Mouse (Mus musculus) left cerebral cortex, postnatal 36 days (tissue): ENCODE measurements around the gene Ugt1a8. TPM values are rescaled to one million over a fixed set of nuclear protein-coding genes. Genes with fewer than 3 reads are reported as not detected.

Source experiments
- DNase-seq, 2 experiments: peaks; one replicate each; pipeline ENCODE4 v3.0.0; 2021 to 2022; ENCODE audit warnings: low spot score in 2 of 2, mixed read lengths in 1 of 2
- intact Hi-C: fragments of 180-260 bp; cut with DNase I; formaldehyde crosslinking; loops from one replicate; pipeline ENCODE4 v1.15.1; 2025
- total RNA-seq, 2 experiments: library from RNA; stranded (reverse); gene quantifications; 2 replicates each; pipeline ENCODE4 v1.2.3; 2021

Gene Ugt1a8
- total RNA-seq, 2 experiments from 2014 or later: not detected

- no peak for DNase-seq
- intact Hi-C loops: no loop called here
Measured at GRCm38 (mm10) chr1:88230981-88231802, 143.6 kb downstream of the Ugt1a8 start.

- intact Hi-C loops: no loop called here
- DNase-seq: no peak
Measured at GRCm38 (mm10) chr1:88231803-88232499, 144.3 kb downstream of the Ugt1a8 start.

- no peak for DNase-seq
- intact Hi-C loops: no loop called here
Measured at GRCm38 (mm10) chr1:88232664-88233380, 145.2 kb downstream of the Ugt1a8 start.

GRCm38 (mm10) chr1:88233421-88234247, 146.0 kb downstream of the Ugt1a8 start:
- no peak for DNase-seq
- intact Hi-C loops: no loop called here

GRCm38 (mm10) chr1:88234248-88234610, 146.6 kb downstream of the Ugt1a8 start:
- no peak for DNase-seq
- intact Hi-C loops: no loop called here

GRCm38 (mm10) chr1:88234646-88235045, 147.0 kb downstream of the Ugt1a8 start:
- intact Hi-C loops: no loop called here
- no peak for DNase-seq

GRCm38 (mm10) chr1:88235046-88235893, 147.7 kb downstream of the Ugt1a8 start:
- DNase-seq: no peak
- intact Hi-C loops: no loop called here

- DNase-seq: no peak
- intact Hi-C loops: no loop called here
Measured at GRCm38 (mm10) chr1:88235894-88236415, 148.3 kb downstream of the Ugt1a8 start.

- DNase-seq: no peak
- intact Hi-C loops: no loop called here
Measured at GRCm38 (mm10) chr1:88237311-88237710, 149.7 kb downstream of the Ugt1a8 start.

- DNase-seq: no peak
- intact Hi-C loops: no loop called here
Measured at GRCm38 (mm10) chr1:88238771-88239170, 151.2 kb downstream of the Ugt1a8 start.

- DNase-seq: no peak
- intact Hi-C loops: no loop called here
Measured at GRCm38 (mm10) chr1:88240072-88240471, 152.5 kb downstream of the Ugt1a8 start.

- no peak for DNase-seq
- intact Hi-C loops: no loop called here
Measured at GRCm38 (mm10) chr1:88240579-88240978, 153.0 kb downstream of the Ugt1a8 start.

- intact Hi-C loops: no loop called here
- DNase-seq: no peak
Measured at GRCm38 (mm10) chr1:88243861-88244260, 156.2 kb downstream of the Ugt1a8 start.

GRCm38 (mm10) chr1:88245881-88246280, 158.3 kb downstream of the Ugt1a8 start:
- intact Hi-C loops: loop anchor here (5.0 kb wide), 1 partner anchor 61 kb away; no protein-coding TSS in a partner anchor
- DNase-seq: no peak

GRCm38 (mm10) chr1:88246386-88246785, 158.8 kb downstream of the Ugt1a8 start:
- intact Hi-C loops: loop anchor here (5.0 kb wide), 1 partner anchor 61 kb away; no protein-coding TSS in a partner anchor
- DNase-seq: no peak

GRCm38 (mm10) chr1:88247660-88248059, 160.0 kb downstream of the Ugt1a8 start:
- intact Hi-C loops: loop anchor here (5.0 kb wide), 1 partner anchor 60 kb away; no protein-coding TSS in a partner anchor
- DNase-seq: no peak

GRCm38 (mm10) chr1:88248658-88249057, 161.0 kb downstream of the Ugt1a8 start:
- intact Hi-C loops: loop anchor here (5.0 kb wide), 1 partner anchor 59 kb away; no protein-coding TSS in a partner anchor
- DNase-seq: no peak

- no peak for DNase-seq
- intact Hi-C loops: loop anchor here (5.0 kb wide), 1 partner anchor 58 kb away; no protein-coding TSS in a partner anchor
Measured at GRCm38 (mm10) chr1:88249596-88249995, 162.0 kb downstream of the Ugt1a8 start.
